Mouse (Mus musculus) kidney, postnatal 10 days (tissue): ENCODE results near the gene Pilrb2.
A peak's percentile ranks its signal among the peaks of the same experiment; 100 is the strongest.

ENCODE experiments used
- DNase-seq: peaks from one replicate; pipeline ENCODE4 v3.0.0; 2021; ENCODE audit warnings: mixed read lengths

Pilrb2 gene

GRCm38 (mm10) chr5:137831506-137831905, 40.1 kb downstream of the Pilrb2 start:
- DNase-seq, result peak; percentile 1

GRCm38 (mm10) chr5:137831106-137831505, 40.5 kb downstream of the Pilrb2 start:
- DNase-seq, result peak; percentile 4

GRCm38 (mm10) chr5:137830238-137830637, 41.4 kb downstream of the Pilrb2 start:
- peak; percentile 6 for DNase-seq

GRCm38 (mm10) chr5:137828694-137829093, 42.9 kb downstream of the Pilrb2 start:
- DNase-seq, result no peak

- no peak for DNase-seq
Measured at GRCm38 (mm10) chr5:137826421-137826820, 45.2 kb downstream of the Pilrb2 start.

GRCm38 (mm10) chr5:137825971-137826370, 45.6 kb downstream of the Pilrb2 start:
- no peak for DNase-seq

GRCm38 (mm10) chr5:137825030-137825429, 46.6 kb downstream of the Pilrb2 start:
- DNase-seq, result no peak

GRCm38 (mm10) chr5:137823455-137824045, 48.1 kb downstream of the Pilrb2 start:
- DNase-seq, result no peak

- DNase-seq, result no peak
Measured at GRCm38 (mm10) chr5:137822602-137823001, 49.0 kb downstream of the Pilrb2 start.

- no peak for DNase-seq
Measured at GRCm38 (mm10) chr5:137822126-137822525, 49.5 kb downstream of the Pilrb2 start.

- no peak for DNase-seq
Measured at GRCm38 (mm10) chr5:137817466-137818222, 54.0 kb downstream of the Pilrb2 start.
